Mouse (Mus musculus): ENCODE results near the gene St3gal4.

DNA sequence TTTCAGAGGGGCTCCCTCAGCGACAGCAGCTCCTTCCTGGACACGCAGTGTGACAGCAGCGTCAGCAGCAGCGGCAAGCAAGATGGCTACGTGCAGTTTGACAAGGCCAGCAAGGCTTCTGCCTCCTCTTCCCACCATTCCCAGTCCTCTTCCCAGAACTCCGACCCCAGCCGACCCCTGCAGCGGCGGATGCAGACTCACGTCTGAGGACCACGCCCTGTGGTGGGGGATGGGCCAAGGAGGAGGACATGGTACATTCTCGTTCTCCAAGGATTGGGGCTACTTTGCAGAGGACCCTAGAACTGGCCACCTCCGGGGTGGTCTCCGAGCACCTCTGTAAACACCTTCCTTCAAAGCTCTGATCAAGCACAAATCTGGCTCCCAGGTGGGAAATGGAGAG lies 84.0 kb downstream of the St3gal4 start:
- TF ChIP-seq CTCF (IDR thresholded peaks at IDR 0.05; ENCODE audit: borderline replicate concordance, insufficient read depth, low read depth, low read length) (no peak), POLR2A (IDR thresholded peaks at IDR 0.05; ENCODE audit: borderline replicate concordance, insufficient read depth, low read length) (no peak)
